Mouse (Mus musculus) thymus, adult 2 months (tissue): ENCODE measurements at regions not wholly inside any gene's neighbourhood (a gene's known extent, or its start where the extent isn't known, plus 50 kb on each side); places are given as distances from the start of the nearest gene placed in this dataset.

Source experiments
- CTCF ChIP-seq: fragments of 200-500 bp; IDR thresholded peaks from 2 replicates; pipeline ENCODE4 v1.5.1; 2012; ENCODE audit warnings: mild to moderate bottlenecking, control low read depth, low read length, moderate library complexity, borderline replicate concordance; ENCODE audit not compliant: control insufficient read depth, poor library complexity, insufficient read depth; ENCODE audit errors: extremely low read depth
- POLR2A ChIP-seq: fragments of 200-500 bp; IDR thresholded peaks from 2 replicates; pipeline ENCODE4 v1.6.1; 2012; ENCODE audit warnings: mild to moderate bottlenecking, low read length, control low read depth, moderate library complexity; ENCODE audit not compliant: control insufficient read depth, poor library complexity, insufficient read depth; ENCODE audit errors: extremely low read depth

DNA sequence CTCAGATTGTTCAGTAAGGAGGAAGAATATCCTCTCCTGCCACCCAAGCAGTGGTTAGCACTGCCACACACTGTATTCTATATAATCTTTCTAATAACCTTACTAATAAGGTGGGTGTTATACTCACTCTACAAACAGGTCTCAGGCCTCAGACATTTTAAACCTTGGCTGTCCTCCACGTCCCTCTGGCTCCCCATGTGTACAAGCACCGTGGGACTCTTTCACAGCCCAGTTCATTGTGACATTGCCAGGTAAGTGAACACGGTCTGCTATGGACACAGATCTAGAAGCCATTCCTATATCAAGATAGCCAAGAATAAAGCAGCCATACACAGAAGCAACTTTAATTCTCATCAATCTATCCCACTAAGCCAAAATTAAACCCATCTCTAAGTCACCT is 382.8 kb downstream of the Mllt3 start:
- TF ChIP-seq POLR2A (no peak), CTCF (no peak)
